Comparison of ENCODE assay signal across 9 mouse cellular contexts in the genomic region with DNA sequence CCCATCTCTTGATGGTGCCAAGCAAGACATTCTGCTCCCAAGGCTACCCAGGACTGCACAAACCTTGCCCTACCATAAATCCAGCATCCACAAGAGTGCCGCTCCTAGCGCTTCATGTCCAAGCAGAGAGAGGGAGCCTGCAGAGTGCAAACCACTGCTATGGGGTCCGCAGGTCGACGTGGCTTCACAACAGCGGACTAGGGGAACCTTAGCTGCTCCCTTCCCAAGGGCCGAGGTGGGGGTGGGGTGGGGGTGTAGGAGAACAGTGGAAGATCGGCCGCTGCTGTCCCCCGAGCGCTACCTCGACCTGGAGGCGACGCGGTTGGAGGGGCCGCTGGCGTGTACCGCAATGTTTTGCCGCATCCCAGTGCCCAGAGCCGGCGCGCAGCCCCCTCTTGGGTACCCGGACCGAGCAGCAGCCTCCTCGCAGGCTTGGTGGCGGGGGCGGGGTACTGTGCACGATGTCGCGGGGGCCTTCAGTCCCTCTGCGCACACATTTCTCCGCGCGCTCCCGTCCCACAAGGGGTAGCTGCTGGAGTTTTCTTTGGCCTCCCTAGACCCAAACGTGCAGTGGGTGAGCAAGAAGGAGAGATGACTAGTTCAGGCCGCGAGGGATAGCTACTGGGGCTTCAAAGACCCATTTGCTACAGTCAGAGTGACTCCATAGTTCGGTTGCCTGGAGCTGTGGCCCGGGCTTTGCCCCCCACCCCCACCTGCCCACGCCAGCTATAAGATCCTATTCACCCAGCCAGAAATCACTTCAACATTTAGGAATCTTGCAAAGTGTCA. TPM values are rescaled to one million over a fixed set of nuclear protein-coding genes. Genes with fewer than 3 reads are reported as not detected.
DNase-seq lines count a peak whose midpoint lies in the region; ATAC-seq and TF ChIP-seq lines count a peak whose summit lies in the region.
"Had no signal": no experiment of that assay in that cellular context is flagged by ENCODE, and none has a peak within 500 bp of the region (broad histone marks: within the 10 kb centered on the region; RNA-seq: fewer than 3 reads in every experiment).

No protein-coding gene starts in this region.

- no peak for DNase-seq in lung, postnatal 0 days (ENCODE audit: low spot score)
- DNase-seq in lung, adult 18-20 months, result no peak
- no peak for DNase-seq in adrenal gland, postnatal 36 days
- no peak for DNase-seq in gastrocnemius, postnatal 10 days
- DNase-seq in urinary bladder, adult 2 months (ENCODE audit: low spot score), result no peak

- H3K4me3 ChIP-seq in lung, postnatal 0 days (ENCODE audit: low read depth, low read length), result 0 out of 2 replicates have a peak overlapping the region, but pooled peaks have one; percentile 8
- peak overlapping the region; percentile 45 for H3K4me3 ChIP-seq in embryonic facial prominence, embryonic 15.5 days (replicated peaks)
- H3K4me3 ChIP-seq in intestine, postnatal 0 days (ENCODE audit: low read depth, low read length), result peak overlapping the region; percentile 37
- H3K4me3 ChIP-seq in midbrain, embryonic 16.5 days (ENCODE audit: low read depth, low read length), result peak overlapping the region; percentile 57
- H3K4me3 ChIP-seq: liver, embryonic 15.5 days had no signal

- no peaks in the 10 kb centered on the region for H3K9me3 ChIP-seq in lung, postnatal 0 days (ENCODE audit: low read length)
- no peaks in the 10 kb centered on the region for H3K9me3 ChIP-seq in embryonic facial prominence, embryonic 15.5 days (replicated peaks)
- H3K9me3 ChIP-seq in intestine, postnatal 0 days (ENCODE audit: control insufficient read depth), result no peaks in the 10 kb centered on the region
- H3K9me3 ChIP-seq in midbrain, embryonic 16.5 days (replicated peaks; ENCODE audit: control insufficient read depth, low read length, poor library complexity, severe bottlenecking), result no peaks in the 10 kb centered on the region
- H3K9me3 ChIP-seq: liver, embryonic 15.5 days had no signal

- H3K4me1 ChIP-seq in lung, postnatal 0 days (ENCODE audit: insufficient read depth, low read depth, low read length), result no peaks in the 10 kb centered on the region
- H3K4me1 ChIP-seq in embryonic facial prominence, embryonic 15.5 days, result no peaks in the 10 kb centered on the region
- no peaks in the 10 kb centered on the region for H3K4me1 ChIP-seq in intestine, postnatal 0 days (replicated peaks; ENCODE audit: control insufficient read depth, insufficient read depth, low read length)
- H3K4me1 ChIP-seq in midbrain, embryonic 16.5 days (ENCODE audit: control insufficient read depth, insufficient read depth, low read length), result no peaks in the 10 kb centered on the region
- H3K4me1 ChIP-seq: liver, embryonic 15.5 days had no signal

- peak overlapping the region; percentile 40 for H3K4me2 ChIP-seq in lung, postnatal 0 days (replicated peaks; ENCODE audit: low read depth, low read length)
- H3K4me2 ChIP-seq in embryonic facial prominence, embryonic 15.5 days (replicated peaks), result peak overlapping the region; percentile 71
- peak overlapping the region; percentile 66 for H3K4me2 ChIP-seq in intestine, postnatal 0 days (replicated peaks; ENCODE audit: low read depth)
- H3K4me2 ChIP-seq in midbrain, embryonic 16.5 days (ENCODE audit: low read length), result peak overlapping the region; percentile 57

- no peak for ATAC-seq in lung, postnatal 0 days
- no peak for ATAC-seq in embryonic facial prominence, embryonic 15.5 days (ENCODE audit: insufficient number of reproducible peaks, low FRiP score, low TSS enrichment, low read depth)
- ATAC-seq in intestine, postnatal 0 days, result no peak
- peak; percentile 74 for ATAC-seq in midbrain, embryonic 16.5 days

- no peak for TF ChIP-seq EP300 in lung, postnatal 0 days (IDR thresholded peaks at IDR 0.05)

- H3K9ac ChIP-seq in lung, postnatal 0 days (replicated peaks; ENCODE audit: low read depth), result no peak overlapping the region
- H3K9ac ChIP-seq in embryonic facial prominence, embryonic 15.5 days, result no peak overlapping the region
- H3K9ac ChIP-seq in intestine, postnatal 0 days (ENCODE audit: low read depth, low read length), result no peak overlapping the region
- peak overlapping the region; percentile 72 for H3K9ac ChIP-seq in midbrain, embryonic 16.5 days (ENCODE audit: low read depth, low read length)
- H3K9ac ChIP-seq: liver, embryonic 15.5 days had no signal

- no peaks in the 10 kb centered on the region for H3K36me3 ChIP-seq in lung, postnatal 0 days (ENCODE audit: insufficient read depth, low read length)
- H3K36me3 ChIP-seq in embryonic facial prominence, embryonic 15.5 days, result no peaks in the 10 kb centered on the region
- no peaks in the 10 kb centered on the region for H3K36me3 ChIP-seq in intestine, postnatal 0 days (ENCODE audit: control insufficient read depth, insufficient read depth)
- H3K36me3 ChIP-seq in midbrain, embryonic 16.5 days (ENCODE audit: control insufficient read depth, insufficient read depth, low read length), result no peaks in the 10 kb centered on the region
- H3K36me3 ChIP-seq: liver, embryonic 15.5 days had no signal

- no peak overlapping the region for H3K27ac ChIP-seq in lung, postnatal 0 days (ENCODE audit: low read length)
- no peak overlapping the region for H3K27ac ChIP-seq in embryonic facial prominence, embryonic 15.5 days (replicated peaks)
- no peak overlapping the region for H3K27ac ChIP-seq in intestine, postnatal 0 days (ENCODE audit: low read depth, low read length)
- peak overlapping the region; percentile 86 for H3K27ac ChIP-seq in midbrain, embryonic 16.5 days (ENCODE audit: low read length)
- H3K27ac ChIP-seq: liver, embryonic 15.5 days had no signal

- WGBS in lung, postnatal 0 days, result 3% methylated on average over 35 of the region's 41 CpGs
- WGBS in embryonic facial prominence, embryonic 15.5 days, result 18% methylated on average over 41 of the region's 41 CpGs
- 14% methylated on average over 41 of the region's 41 CpGs for WGBS in intestine, postnatal 0 days
- WGBS in midbrain, embryonic 16.5 days, result 5% methylated on average over 41 of the region's 41 CpGs

- no peak for TF ChIP-seq CTCF in lung, postnatal 0 days (IDR thresholded peaks at IDR 0.05)
- no peak for TF ChIP-seq CTCF in intestine, postnatal 0 days (IDR thresholded peaks at IDR 0.05; ENCODE audit: low read depth)

- H3K27me3 ChIP-seq in lung, postnatal 0 days (replicated peaks; ENCODE audit: insufficient read depth, low read length), result no peaks in the 10 kb centered on the region
- H3K27me3 ChIP-seq in embryonic facial prominence, embryonic 15.5 days, result 0 out of 2 replicates have a peak, but pooled peaks cover 6% of the 10 kb centered on the region
- 0 out of 2 replicates have a peak, but pooled peaks cover 2% of the 10 kb centered on the region for H3K27me3 ChIP-seq in intestine, postnatal 0 days (replicated peaks; ENCODE audit: control insufficient read depth, insufficient read depth, low read length)
- H3K27me3 ChIP-seq in midbrain, embryonic 16.5 days (ENCODE audit: control insufficient read depth, insufficient read depth, low read depth, low read length), result no peaks in the 10 kb centered on the region

RNA-seq across cellular contexts. Expression of gene Slitrk4, which starts 1.1 kb away (rescaled TPM):
- polyA plus RNA-seq in lung, postnatal 0 days (2015; fragmentation: Nextera tagmentation; extraction: Ambion mirVana), result 0.17 and 0.29 TPM in 2 replicates
- polyA plus RNA-seq in embryonic facial prominence, embryonic 15.5 days (2015; fragmentation: Nextera tagmentation; extraction: Ambion mirVana), result 2.5 and 2.9 TPM in 2 replicates
- polyA plus RNA-seq in intestine, postnatal 0 days (2015; fragmentation: Nextera tagmentation; extraction: Ambion mirVana), result 0.82 and 0.98 TPM in 2 replicates
- 21.3 and 23.3 TPM in 2 replicates for polyA plus RNA-seq in midbrain, embryonic 16.5 days (2015; fragmentation: Nextera tagmentation; extraction: Ambion mirVana)
- under 1 TPM; 0.07 to 0.10 TPM for total RNA-seq in adrenal gland, postnatal 36 days (2021)
- total RNA-seq in gastrocnemius, postnatal 10 days (2021), result 1 to 10 TPM; 1.3 to 2.2 TPM
- polyA plus RNA-seq in urinary bladder, adult 2 months (2012; rRNA removed), result 0.03 TPM in 2 replicates
